Mouse (Mus musculus) heart, adult 8-10 months (tissue): ENCODE data around the gene Fmnl3. TPM values are rescaled to one million over a fixed set of nuclear protein-coding genes. Genes with fewer than 3 reads are reported as not detected.

Source experiments
- DNase-seq: peaks from one replicate; pipeline ENCODE4 v3.0.0; 2022; ENCODE audit warnings: low spot score
- total RNA-seq, 4 experiments: library from RNA; stranded (reverse); gene quantifications; 2 replicates each; pipeline ENCODE4 v1.2.4; 2022

The Fmnl3 gene
- total RNA-seq, result 10 to 100 TPM; 13.2 to 17.9 (median 15.8) TPM

DNA sequence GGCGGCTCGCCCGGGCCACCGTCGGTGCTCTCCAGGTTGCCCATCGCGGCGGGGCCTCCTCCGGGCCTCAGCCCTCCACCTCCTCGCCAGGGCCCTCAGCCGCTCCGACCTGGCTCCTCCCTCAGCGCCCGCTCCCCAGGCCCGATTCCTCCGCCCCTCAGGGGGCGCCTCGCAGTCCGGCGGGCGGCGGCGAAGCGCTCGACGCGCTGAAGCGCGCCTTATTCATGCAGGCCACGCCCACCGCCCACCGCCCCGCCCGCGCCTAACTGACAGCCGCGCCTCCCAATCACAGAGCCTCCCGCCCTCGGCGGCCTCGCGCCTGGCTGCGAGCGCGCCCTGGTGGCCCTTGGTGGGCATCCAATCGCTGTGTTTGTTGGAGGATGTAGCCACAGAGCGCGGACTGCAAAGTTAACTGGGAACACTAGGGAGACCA, at the start of gene Fmnl3:
Fmnl3 (minus strand) TSS at position 224 of the 433 bp plus-strand sequence.
- DNase-seq, result peak; percentile 96

DNA sequence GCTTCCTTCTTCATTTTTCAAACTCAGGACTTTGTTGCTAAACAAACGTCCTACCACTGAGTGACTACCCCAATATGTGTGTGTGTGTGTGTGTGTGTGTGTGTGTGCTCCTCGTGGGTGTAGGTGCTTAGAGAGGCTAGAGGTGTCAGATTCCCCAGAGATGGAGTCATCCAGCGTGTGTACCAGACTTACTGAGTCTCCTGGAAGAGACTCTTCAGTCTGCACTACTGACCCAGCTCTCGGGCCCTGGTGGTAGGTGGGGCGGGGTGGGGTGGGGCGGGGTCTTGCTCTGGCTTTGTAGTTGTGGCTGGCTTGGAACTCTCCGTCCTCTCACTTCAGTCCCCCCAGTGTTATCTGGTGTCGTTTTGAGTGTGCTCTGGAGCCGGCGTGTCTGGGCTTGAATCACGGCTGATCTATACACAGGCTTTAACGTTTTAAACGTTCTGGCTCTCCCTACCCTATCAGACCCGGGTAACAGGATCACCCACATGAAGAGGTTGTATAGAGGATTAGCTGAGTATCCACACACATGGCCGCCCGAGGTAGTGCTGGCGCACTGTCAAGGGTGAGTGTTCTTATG, 47.5 kb upstream of the Fmnl3 start:
- no peak for DNase-seq

DNA sequence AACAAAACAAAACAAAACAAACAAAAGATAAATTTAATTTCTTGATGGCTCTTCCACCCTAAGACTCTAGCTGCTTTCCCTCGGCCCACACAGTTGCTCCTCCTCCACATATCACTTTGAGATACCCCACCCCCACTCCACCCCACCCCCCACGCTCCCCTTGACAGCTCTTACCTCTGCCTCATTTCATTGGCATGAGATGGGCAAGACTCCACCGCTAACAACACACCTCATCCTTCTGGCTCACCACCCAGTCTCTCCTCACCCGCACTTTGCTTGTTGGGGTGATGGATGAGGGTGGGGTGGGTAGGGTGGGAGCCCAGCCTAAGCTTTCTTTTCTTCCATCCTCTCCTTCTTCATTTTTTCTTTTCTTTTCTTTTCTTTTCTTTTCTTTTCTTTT, 46.7 kb upstream of the Fmnl3 start:
- no peak for DNase-seq

DNA sequence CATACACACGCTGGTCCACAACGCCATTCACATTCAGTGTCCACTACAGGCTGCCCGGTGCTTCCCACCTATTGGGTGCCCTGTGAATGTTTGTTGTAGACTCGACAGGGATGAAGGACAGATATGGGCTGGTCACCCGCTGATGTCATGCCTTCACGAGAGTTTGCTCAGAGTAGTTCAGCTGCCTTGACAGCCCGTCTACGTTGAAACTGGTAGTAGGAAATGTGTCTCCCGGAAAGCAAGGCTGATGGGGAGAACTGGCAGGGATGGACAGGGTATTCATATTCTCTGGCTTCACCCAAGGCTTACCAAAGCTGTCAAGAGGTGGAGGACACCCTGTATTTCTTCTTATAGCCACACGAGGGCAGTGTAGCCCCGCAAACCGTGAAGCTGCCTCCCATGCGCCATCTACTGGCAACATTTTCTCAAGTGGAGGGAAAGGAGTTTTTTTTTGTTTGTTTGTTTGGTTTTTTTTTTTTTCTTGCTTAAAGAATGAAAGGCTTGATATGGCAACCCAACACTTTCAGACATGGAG, 46.1 kb upstream of the Fmnl3 start:
- peak; percentile 87 for DNase-seq

DNA sequence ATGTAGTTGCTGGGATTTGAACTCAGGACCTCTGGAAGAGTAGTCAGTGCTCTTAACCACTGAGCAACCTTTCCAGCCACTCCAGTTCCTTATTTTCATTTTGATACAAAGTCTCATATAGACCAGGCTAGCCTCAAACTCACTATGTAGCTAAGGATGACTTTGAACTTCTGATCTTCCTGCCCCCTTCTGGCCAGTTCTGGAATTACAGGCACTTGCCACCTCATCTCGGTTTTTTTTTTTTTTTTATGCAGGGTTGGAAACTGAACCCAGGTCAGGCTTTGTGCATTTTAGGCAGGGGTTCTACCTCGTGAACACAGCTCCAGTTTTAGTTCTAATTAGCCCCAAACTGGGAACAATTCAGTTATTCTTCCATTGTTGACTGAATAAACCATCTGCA, 45.5 kb upstream of the Fmnl3 start:
- DNase-seq, result peak; percentile 56

DNA sequence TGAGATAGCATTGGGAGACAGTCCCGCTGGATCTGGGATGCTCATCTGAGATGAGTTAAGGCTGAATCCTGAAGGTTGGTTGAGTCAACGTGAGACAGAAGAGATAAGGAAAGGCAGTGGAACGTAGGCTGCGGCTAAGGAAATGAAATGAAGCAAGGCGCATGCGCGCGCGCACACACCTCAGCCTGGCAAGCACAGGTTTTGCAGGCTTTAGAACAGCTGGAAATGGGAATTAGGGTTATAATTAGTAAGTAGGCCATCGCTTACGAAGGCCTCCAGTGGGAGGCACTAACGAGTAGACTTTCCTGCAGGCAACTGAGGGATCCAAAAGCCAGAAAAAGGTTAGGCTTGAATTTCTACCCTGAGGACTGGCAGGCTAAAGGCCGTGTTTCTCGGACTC, 41.5 kb upstream of the Fmnl3 start:
- DNase-seq, result no peak

DNA sequence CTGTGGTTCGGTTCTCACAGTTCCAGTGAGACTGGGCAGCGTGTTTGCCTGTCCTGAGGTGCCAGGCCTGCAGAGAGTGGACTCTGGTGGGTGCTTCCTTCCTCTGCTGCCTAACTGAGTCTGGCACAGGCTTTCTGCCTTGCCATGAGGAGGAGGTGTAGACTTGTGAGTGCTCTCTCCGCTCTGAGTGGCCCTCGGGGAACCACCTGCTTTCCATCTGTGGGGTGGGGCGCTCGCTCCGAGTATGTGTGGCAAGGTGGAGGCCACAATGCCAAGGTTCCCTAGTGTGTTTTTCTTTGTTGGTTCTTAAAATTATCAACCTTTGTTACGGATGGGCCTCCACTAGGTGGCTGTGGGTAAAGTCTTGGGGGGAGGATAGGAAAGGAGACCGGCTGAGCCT, 38.6 kb upstream of the Fmnl3 start:
- no peak for DNase-seq

DNA sequence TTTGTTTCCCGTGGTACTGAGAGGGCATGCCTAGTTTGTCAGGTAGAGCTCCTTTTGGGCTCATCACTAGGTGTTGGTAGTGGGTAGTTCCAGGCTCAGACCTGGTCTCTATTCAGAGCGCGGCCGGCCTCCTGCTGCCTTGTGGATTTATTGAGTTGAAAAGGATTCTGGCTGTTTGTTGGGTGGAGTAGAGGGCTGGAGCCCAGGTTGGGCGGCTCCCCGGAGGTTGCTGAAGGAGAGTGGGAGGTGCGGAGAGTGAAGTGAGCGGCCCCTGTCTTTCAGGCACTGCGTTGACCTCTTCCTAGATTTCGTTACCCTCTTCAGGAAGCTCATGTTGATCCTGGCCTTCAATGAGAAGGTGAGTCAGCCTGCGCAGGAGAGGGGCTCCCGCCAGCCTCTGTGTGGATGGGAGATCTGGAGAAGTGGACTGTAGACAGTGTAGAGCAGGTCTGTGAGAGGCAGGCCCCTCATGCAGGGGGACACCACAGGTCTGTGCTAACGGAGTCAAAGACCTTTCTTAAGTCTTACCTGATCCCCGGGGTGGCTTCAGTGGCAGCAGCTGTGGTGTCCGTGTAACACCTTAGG, 36.8 kb upstream of the Fmnl3 start:
- no peak for DNase-seq

DNA sequence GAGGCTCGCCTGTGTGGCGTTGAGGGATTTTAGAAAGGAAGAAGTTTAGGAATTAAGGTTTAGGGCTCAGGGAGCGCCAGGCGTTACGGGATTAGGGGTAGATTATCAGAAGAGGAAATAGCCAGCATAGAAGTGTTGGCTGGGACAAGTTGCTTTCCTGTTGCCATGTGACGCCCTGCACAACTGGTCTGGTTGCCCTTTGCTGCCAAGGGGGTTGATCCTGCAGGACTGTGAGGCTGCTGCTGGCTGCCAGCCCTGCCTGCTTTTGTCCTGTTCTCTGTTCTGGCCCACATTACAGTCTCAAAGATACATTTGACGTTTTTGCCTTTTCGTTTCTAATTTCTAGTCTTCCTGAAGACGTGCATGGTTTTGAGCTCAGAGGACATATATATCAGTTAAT, 34.9 kb upstream of the Fmnl3 start:
- DNase-seq, result peak; percentile 58

DNA sequence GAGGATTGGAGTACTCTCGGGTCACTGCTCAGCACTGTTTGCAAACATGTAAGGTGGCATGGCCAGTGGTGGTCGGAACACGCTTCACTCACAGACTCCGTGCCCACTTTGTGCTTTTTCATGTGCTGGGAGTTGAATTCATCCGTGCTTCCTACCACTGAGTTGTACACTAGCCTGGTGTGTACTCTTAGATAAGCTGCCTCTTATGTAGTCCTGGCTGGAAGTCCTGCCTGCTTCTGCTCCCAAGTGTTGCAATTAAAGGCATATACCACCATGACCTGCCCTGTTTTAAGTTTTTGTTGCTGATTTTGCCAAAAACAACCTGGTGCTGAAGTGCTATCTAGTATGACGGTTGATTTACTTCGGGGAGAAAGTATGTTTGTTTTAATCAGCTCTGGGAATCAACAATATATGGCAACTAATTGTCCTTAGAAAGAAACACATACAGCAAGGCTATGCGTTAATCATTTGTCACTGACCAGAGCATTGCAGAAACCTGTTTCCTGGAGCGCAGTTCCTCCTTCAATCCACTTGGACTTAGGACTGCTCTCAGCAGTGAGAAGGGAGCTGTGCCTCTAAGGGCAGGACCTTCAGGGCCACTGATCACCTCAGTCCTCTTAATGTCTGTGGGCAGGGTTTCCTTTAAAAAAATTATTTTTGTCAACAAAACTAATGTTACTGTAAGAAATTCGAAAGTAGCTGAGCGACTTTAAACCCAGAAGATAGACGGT, 33.0 kb upstream of the Fmnl3 start:
- DNase-seq, result no peak

DNA sequence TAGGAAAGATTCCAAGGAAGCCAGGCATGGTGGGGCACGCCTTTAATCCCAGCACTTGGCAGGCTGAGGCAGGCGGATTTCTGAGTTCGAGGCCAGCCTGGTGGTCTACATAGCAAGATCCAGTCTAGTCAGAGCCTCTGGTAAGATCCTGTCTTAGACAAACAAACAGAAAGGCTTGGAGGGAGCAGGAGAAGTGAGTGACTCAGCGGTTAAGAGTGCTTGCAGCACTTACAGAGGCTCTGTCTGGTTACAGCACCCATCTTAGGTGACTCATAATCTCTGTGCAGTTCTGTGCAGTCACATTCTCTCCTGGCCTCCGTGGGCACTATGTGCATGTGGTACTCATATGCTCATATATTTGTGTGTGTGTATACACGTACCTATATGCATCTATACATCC, 30.3 kb upstream of the Fmnl3 start:
- no peak for DNase-seq

DNA sequence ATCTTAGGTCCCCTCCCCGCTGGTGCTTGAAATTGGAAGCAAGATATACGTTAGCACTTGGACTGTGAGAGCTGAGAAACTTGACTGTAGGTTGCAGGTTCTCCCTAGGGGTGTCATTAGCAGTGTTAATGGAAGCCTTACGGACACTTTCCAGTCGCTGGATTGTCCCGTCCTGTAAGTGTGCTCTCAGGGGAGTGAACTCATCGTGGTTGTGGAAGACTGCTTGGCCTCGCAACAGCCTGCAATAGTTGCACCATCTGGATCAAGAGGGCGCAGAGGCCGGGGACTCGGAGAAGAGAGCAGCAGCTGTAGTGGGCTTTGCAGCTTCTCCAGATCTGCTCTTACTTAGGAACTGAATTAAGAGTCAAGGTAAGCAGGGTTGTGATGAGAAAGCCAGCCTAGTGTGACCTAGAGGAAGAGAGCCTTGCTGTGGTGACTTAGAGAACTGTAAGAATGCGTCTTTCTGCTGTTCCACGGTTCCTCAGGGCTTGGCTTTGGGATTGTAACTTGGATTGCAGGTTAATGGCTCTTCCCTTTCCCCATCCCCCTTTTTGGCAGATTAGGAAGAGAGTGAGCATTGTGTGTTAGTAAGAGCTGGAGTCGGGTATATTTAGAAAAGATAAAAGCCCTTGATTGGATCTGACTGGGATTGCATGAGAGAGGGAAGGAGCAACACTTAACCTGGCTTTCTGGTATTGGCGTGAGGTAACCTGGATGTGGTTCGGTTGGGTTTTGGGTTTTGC, 29.4 kb upstream of the Fmnl3 start:
- no peak for DNase-seq

DNA sequence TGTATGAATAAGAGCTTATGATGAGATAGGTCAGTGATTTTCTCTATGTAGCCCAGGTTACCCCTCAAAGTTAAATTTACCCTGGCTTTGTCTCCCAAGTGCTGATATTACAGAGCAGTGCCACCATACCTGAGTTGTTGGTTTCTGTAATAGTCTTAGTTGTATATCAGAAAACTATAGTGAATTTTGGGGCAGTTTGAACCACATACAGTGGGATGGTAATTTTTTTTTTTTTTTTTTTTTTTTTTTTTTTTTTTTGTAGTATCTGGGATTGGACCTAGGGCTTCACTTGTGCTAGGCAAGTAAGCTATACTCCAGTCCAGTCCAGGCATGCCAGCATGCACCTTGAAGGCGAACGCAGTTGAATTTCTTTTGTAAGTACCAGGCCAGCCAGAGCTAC, 27.3 kb upstream of the Fmnl3 start:
- DNase-seq, result no peak

DNA sequence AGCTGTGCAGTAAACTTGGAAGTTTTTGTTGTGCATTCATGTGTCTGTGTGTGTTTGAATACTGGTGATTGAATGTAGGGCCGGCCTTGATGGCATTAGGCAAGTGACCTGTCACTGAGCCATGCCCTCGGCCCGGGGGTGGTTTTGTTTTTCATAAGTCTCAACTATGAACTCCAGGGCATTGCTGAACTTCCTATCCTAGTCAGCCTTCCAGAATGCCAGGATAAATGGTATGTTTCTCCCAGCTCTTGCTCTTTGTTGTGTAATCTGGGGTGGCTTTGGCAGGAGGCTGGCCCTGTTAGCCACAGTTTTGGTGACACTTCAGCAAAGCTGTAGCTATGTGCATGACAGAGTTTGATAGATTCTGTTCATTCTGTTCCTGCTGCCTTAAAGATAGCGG, 26.6 kb upstream of the Fmnl3 start:
- DNase-seq, result no peak

DNA sequence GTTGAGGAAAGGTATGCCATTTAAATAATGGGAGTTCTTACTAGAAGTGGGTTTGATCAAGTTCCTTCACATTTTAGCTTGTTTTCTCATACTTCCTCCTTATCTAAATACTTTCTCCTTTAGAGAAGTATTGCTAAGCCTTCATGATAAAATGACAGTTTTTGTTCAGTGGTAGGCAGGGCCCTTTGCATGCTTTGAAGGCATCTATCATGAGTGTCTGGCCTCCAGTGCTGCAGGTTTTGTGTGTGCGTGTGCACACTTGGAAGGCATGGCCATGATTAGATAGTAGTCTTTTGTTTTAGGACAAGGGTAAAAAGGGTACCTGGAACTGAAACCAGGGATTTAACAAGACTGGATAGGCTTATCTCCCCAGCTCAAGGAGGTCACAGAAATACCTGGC, 26.2 kb upstream of the Fmnl3 start:
- DNase-seq, result no peak

DNA sequence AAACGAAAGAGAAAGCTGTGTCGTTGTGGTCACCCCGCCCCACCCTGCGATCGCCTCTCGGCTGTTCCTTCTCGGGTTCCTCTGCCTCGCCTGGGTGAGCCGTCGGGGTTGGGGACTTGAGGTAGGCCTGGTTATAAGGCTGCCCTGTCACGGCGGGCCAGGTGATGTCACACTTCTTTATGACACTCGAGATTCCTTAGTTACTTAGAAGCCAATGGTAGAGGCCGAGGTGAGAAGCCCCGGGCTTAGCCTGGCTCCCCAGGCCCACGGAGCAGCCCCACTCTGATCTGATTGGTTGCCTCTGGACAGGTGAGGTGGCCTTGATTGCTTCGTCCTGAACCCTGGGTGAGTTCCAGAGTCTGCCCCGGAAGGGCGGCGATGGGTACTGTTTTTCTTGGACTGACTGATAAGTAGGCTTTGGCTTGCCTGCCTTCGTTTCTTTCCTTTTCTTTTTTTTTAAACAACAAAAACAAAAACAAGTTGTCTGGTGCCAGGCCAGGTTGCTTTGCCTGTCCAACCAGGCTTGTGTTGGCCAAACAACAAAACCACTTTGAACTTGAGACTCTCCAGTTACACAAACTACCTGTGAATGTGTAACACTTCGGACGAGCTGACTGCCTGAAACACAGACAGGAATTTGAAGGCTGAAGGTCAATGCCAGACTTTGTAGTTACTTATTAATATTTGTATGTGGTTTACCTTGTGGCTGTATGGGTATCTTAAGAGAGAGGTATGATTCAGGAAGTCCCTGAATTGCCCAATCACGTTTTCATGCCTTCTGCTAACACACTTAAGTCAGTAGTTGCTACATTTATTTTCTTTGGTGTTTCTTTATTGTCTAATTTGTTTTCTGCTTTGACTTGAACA, 23.3 kb upstream of the Fmnl3 start:
- peak; percentile 63 for DNase-seq

DNA sequence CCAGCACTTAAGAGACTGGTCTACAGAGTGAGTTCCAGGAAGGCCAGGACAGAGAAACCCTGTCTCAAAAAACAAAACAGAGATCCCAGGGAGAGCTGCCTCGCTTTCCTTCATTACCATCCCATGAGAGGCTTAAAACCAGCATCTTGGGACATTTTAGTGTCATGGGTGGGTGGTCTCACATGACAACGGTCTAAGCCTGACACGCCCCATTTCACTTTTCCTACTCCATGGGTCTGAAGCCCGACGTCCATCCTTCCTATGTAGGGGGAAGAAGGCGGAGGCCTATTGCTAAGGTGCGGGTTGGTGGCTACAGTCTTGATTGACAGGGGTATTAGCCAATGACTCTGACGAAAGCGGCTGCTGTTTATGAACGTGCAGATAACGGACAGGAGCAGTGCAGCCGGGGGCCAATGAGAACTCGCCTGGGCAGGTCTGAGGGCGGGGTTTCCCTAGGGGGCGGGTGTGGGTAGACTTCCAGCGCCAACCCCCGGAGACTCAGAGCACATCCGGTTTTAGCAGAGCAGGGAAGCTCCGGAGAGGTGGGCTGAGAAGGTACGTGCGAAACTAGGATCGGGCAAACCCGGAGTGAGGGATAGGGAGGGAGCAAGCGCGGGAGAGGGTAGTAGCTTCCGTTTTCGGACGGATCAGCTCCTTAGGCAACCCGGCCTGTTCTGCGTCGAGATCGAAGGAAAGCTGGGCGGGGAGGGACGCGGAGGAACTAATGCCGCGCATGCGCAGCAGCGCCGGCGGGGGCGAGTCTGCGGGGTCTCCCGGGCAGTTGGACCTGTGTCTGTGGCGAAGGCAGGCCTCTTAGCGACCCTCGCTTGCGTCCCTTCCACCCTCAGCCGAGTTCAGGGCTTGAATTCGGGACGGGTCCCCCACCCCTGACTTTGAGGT, 22.5 kb upstream of the Fmnl3 start, which contains the start of gene Tmbim6:
Tmbim6 (plus strand) TSS at position 397 of the 900 bp plus-strand sequence.
- peak; percentile 100 for DNase-seq

DNA sequence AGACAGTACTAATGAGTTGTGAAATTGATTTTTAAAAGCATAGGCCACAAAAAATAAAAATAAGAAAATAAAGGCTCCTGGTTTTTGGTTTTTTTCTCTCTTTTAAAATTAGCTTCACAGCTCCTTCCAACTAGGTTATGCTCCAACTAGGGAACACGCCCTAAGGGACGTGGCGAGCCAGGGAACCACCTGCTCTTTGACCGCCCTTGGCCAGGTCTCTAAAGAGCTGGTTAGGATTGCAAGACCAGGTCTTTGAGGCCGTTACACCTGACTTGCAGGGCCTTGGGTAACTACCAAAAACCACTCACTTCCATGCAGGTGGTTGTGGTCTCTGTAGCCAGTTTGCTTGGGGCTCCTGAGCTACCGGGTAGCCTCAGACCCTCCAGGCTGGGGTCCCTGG, 21.7 kb upstream of the Fmnl3 start:
- no peak for DNase-seq

DNA sequence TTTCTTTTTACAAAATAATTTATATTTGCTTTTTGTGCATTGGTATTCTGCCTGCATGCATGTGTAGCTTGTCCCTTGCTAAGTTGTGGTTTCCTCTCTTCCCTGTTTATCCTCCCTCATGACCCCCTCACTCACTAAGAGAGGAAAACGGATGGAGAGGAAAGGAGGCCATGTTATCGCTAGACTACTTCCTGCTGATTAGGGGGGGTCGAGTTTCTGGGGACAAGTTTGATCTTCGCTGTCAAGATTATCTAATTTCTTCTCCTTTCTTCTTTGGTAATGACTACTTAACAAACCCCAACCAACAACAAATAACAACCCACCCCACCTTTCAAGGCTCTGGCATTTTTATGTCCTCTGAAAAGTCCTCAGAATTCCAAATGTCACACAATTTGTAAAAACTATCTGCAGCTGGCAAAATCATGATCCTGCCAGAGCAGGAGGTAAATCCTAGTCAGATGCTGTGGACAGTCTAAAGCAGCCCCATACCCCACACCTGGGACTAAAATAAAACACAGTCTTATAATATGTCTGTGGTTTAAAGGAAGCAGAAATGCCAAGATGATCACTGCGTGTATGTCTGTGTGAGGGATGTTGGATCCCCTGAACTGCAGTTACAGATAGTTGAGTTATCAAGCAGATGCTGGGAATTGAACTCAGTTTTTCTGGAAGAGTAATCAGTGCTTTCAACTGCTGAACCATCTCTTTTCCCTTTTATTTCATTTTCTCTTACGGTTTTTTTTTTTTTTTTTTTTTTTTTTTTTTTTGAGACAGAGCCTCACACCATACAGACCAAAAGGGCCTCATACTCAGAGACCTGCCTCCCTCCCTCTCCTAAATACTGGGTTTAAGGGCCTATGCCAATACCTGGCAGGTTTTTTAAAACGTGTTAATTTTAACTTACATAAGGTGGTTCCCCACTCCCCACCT, 20.5 kb upstream of the Fmnl3 start:
- no peak for DNase-seq
